Mouse (Mus musculus) adrenal gland, adult 2 months (tissue): ENCODE data around the gene Ntsr1. TPM values are rescaled to one million over a fixed set of nuclear protein-coding genes. Genes with fewer than 3 reads are reported as not detected.

Experiments used
- DNase-seq: peaks from one replicate; pipeline ENCODE4 v3.0.0; 2021
- polyA plus RNA-seq: library from polyadenylated mRNA; depleted of rRNA; stranded (reverse); fragments of >200 nt; gene quantifications from 2 replicates; pipeline ENCODE4 v1.2.3, GENCODE M21; 2012
- total RNA-seq, 2 experiments: library from RNA; stranded (reverse); gene quantifications; 2 replicates each; pipeline ENCODE4 v1.2.3; 2021

Gene Ntsr1
- total and polyA plus RNA-seq, 3 experiments: not detected

DNA sequence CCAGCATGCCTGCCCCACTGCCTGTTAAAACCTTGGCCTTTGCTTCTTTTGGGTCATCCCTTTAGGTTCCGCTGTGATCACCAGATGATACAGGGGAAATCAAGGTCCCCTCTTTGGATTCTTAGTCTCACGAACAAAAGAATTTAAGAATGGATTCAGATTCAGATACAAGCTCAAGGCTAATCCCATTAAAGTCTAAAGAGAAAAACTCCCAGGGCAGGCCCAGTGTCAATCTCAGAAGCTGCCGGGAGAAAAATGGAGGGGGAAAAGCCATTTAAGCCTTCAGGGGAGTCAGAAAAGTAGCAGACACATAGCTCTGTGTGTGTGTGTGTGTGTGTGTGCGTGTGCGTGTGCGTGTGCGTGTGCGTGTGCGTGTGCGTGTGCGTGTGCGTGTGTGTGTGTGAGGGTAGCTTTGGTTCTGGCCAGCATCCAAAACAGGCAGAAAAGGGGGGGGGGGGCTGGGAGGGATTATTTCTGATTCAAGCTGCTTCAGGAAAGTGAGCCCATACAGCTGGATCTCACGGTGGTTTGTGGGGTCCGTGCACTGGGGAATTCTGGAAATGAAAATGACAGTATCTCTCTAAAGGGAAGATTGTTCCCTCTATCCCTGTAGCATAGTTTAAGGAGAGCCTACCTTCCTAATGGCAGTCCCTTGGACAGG, 8.8 kb downstream of the Ntsr1 start:
- DNase-seq: no peak

DNA sequence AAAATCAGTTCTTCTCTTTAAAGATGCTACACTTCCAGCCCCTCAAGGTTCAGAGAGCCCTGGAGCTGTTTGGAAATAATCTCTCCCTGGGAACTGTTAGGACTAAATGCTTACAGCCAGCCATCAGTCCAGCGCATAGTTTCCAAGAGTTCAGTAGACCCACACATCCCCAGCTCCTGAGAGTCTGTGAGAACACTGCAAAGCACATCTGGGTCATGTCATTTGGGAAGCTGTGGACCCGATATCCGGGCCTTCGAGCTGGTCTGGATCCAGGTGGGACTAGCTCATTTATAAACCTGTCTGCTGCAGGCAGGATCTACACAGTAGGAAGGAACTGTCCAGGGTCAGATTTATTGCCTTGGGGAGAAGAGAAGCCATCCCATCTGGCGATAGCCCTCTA, 11.1 kb downstream of the Ntsr1 start:
- no peak for DNase-seq

DNA sequence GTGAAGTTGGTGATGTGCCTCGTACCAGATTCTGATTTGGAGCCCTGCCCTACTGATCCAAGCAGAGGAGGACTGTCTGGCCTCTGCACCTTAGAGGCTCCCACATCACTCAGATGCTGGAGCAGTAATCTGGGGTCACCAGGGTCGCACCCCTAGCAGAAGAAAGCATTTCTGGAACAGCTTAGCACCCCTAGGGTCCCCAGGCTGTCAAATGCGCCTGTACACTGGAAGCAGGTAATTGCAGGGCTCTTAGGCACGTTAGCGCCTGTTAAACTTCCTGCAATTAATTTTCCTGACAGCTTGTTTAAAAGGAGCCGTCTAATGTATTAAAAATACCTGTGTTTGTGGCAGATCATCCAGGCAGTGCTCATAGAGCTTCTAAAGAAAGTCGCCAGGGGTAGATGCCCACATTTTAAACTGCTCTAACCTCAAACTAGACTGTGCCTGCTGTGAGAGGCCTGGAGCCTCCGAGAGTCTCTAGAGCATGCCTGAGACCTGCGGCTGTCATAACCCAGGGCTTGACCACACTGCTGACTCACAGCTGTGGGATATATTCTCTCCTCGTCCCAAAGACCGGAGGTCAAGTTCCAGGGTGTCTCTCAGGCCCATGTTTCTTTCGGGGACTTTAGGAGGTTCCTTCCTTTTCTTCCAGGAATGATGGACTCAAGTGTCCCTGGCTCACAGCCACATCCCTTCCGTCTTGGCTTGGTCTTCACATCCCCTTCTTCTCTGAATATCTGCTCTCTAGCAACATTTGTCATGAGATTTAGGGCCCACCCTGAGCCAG, 12.3 kb downstream of the Ntsr1 start:
- no peak for DNase-seq

DNA sequence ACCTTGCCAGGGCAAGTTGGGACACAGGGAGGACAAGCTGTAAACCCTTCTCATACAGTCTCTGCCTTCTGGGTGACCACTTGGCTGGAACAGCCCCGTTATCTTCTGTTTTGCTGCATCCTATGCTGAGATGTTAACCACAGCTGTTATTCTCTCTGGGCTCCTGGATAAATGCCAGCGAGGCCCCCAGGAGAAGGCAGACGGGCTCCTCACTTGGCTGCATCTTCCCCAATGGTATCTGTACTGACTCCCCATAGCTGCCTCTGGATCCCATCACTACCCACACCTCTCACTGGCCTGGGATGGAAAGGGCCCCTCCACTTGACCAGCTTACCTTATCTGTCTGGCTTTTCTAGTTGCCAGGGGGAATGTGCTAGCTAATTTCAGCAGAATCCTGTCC, 13.2 kb downstream of the Ntsr1 start:
- DNase-seq: no peak

DNA sequence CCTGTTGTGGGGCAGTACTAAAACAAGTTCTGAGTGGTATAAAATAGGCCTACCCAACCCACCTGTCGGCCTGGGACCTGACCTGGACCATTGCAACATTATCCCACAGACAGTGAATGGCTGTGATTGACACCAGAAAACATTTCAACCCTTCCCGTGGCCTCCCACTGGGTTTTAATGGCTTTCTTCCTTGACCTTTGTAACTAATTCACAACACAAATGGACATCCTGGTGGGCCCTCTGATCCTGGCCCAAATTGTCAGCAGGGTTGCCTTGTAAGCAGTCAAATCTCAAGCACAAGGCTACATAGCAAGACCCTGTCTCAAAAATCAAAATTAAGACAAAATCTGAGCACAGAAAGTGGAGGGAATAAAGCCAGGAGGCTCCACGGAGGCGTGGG, 14.1 kb downstream of the Ntsr1 start:
- DNase-seq: no peak

DNA sequence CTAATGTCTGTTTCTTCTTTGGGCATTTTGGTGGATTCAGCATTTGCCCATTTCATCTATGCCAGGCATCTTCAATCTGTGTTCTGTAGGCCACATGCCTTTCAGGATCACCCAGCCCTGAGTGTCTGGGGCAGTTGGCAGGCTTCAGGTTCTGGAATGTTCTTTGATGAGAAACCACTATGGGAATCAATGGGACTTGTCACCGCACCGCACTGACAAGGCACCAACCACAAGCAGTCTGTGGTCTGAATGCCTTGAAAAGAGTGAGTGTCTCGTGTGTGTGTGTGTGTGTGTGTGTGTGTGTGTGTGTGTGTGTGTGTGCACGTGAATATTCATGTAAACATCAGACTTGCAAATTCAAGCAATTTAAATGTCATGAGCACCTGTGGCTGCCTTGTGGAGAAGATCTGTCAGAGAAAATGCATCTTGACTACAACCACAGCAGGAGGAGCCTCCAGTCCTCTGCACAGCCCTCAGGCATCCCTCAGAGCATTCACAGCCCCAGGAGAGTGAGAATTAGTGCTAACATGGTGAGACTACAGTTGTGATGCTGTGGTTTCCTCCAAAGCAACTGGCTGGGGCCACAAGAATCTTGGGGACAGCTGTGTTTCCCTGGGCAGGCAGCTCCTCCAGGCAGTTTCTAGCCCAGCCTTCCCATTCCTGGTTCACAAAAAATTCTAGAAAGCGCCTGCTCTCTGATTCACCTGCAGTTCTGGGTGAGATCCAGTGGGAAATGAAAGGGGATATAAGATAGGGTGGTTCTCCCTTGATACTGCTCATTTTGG, 21.9 kb downstream of the Ntsr1 start:
- DNase-seq: no peak

DNA sequence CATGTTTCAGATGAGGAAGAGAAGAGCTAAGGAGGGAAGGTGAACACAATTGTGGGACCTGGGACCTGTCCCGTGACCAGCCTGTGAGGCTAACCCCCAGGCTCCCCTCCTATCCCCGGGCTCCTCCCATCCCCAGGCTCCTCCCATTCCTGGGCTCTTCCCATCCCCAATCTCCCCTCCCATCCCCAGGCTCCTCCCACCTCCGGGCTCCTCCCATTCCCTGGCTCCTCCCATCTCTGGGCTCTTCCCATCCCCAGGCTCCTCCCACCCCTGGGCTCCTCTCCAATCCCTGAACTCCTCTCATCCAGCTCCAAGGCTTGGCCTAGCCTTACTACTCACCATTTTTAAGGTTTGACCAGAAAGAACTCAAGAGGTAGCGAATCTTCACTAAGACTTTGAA, 23.0 kb downstream of the Ntsr1 start:
- DNase-seq: no peak

DNA sequence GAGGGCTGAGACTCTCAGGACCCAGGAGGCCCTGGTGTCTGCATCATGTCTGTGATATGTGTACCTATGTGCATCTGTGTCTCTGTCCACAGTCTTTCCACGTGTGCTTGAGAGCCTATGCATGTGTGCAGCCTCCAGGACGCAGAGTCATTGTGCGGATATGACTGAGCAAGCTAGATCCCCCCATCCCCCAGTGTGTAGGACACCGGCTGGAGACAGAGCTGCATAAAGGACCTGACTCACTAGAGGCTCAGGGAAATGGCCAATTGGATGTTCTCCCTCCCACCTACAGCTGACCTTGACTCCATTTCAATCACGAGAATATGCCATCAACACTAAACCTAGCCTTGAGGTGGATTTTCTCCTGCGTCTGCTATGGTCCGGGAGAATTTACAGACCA, 27.7 kb downstream of the Ntsr1 start:
- DNase-seq: no peak

DNA sequence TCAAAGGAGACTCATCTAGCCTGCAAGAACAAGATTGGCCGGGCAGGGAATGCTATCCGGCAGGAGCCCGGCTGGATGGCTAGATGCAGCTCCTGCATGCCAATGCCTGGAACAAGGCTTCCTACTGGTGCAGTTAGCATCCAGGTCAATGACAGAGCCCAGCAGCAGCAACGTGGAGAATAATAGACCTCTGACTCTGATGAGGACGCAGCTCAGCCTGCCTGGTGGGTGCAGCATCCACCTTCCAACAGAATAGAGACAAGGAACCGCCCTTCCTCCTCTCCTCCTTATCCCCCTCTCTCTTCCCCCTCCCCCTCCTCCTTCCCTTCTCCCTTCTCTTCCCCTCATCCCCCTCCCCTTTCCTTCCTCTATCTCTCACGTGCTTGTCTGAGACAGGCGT, 28.1 kb downstream of the Ntsr1 start:
- DNase-seq: no peak

DNA sequence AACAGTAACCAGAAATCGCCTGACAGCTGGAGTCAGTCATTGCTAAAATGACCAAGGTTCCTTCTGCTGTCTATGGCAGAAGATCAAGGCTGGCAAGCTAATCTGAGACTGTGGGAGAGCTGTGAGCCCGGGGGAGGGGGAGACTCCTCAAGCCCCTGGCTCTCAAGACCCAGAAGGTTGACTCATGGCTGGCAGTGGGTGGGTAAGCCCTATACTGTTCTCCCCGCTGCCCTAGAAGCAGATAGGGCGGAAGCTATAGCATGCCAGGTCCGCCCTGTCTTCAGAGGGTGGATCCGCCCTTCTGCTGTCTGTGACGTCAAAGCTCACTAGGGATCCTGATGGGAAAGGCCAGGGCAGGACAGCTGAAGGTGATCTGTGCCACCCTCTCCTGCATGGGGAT, 30.4 kb downstream of the Ntsr1 start:
- peak; percentile 11 for DNase-seq

DNA sequence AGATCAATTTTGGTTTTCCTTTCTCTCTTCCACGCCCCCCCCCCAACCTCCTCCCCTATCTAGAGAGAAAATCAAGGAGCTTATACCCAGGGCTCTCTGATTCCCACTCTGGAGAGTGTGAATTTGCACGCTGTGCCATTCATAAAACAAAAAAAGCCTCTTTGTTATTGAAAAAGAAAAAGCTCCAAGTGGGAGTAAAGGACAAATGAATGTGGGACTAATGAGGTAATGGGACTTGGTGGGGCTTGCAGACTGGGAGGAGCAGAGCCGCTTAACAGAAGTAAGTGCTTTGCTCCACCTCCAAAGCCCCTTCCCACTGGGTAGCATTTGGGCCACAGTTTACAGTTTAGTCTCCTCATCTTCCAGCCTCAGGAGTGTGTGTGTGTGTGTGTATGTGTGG, 30.8 kb downstream of the Ntsr1 start:
- DNase-seq: no peak

DNA sequence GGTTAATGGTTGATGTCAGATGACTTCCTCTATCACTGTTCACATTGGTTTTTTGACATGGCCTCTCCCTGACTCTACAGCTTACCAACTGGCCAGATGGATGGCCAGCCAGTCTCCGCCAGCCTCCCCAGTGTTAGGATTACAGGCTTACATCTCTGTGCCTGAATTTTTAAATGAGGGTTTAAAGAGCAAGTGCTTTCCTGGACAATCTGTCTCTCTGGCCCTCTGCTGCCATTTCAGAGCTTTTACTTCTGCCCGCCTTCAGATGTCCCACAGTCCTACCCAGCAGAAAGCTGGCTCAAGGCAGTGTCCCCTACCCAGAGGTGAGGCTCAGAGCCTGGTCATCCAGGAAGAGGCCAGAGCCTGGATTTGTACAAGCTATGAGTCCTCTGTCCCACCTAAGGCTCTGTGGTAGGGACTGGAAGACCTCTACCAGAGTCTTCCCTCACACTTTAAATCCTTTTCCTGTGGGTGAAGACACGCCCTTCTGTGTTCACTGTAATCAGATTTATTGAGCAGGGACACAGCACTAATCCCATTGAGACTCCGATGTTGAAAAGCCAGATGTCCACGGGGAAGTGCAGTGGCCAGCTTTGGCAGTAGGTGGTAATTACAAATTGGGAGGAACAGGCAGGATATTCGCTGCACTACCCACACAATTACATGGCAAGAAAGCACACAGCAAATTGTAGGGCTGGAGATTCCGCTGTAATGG, 32.1 kb downstream of the Ntsr1 start:
- no peak for DNase-seq

DNA sequence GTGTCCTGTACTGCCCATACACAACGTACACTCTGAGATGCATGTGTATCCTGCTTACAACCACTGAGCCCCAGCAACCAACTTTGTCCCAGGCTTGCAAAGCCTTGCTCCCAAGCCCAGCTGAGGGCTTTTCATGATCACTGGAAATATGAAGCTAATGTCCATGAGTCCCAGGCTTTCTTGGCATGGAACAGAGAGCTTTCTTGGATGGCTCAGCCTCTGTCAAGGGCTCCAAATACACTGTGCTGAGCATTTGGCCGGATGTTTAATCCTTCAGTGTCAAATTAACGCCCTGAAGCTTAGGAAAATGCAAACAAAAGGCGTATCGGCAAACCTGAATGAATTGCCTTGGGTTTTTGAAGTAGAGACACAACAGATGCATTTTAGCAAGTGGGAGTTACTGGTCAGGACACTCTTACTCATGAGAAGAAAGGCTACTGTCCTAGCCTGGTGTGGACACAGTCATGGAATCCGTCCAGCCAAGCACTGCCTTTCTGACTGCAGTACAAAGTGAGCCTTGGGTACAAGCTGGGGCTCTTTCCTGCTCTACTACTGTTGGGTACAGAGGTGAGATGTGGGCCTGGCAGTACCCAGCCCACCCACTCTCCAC, 32.7 kb downstream of the Ntsr1 start:
- DNase-seq: no peak

DNA sequence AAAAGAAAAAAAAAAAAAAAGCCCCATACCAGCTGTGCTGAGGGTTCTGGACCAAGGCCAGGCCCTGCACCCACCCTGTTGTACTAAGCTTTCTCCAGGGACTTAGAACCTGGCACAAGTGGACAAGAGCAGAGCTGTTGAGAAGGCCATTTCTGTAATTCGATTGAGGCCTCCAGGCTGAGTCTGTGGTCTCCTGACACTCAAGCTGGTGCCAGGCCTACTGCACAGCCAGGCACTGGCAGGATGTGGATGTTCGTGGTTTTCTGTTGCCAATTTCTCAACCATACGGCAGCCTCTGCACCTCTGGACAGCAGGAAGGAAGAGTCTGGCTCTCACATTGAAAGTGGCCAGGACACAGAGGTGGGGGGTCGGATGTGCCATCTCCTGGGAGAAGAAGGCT, 33.5 kb downstream of the Ntsr1 start:
- no peak for DNase-seq

DNA sequence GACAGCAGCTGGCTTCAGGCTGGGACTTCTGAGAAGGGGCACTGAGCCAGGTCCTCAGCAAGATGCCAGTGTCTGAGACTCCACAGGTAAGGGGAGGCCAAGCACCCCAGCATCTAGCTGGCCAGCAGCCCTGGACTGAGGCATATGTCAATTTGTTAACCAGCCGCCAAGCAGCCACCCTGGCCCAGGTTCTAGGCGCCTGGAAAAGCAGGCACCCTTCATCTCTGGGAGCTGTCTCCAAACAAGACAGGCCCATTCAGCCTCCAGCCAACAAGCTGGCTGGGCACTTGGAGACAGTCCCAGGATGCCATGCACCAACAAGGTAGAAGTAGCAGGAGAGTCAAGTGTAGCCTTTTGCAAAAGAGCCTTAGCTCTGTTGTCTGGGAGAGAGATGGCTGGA, 43.9 kb downstream of the Ntsr1 start:
- DNase-seq: no peak

DNA sequence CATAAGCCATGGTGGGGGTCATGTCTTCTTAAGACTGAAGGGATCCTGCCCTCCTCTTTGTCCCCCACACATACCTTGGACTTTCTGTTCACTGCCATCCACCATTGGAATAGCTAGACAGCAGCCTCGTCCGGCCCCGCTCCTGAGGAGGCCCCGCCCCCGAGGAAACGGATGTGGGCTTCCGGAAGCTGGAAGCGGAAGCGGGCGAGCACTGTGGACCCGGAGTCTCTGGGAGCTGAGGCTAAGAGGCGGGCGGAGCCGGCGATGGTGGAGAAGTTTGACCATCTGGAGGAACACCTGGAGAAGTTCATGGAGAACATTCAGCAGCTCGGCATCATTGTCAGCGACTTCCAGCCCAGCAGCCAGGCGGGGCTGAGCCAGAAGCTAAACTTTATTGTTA, 45.3 kb downstream of the Ntsr1 start:
- no peak for DNase-seq

DNA sequence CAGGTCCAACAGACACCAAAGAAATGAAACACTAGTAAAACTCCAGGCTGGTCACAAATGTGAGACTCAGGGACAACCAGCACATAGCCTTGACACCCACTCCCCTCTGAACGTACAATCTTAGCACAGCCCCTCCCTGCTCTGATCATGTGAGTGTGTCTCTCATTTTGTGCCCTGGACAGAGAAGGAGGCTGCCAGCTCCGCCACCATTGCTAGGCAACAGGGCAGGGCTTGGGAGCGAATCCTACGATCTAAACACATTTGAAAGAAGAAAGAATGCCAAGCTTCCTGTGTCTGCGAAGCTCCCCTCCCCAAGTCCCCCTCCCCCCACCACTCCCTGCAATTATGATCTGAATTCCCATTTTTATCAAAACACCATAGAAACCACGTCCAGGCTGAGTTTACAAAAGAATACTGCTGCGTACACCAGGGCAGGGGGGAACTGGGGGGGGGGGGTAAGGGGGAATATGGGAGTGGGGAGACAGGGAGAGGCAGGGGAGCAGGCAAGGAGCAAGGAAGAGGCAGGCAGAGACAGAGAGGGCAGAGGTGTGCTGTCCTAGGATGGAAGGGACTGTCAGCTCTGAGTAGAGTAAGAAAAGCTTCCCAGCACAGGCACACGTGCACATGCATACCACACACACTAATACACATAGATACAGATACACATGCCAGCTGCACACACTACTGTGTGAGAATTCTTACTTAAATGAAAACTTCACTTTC, 47.8 kb downstream of the Ntsr1 start:
- no peak for DNase-seq

DNA sequence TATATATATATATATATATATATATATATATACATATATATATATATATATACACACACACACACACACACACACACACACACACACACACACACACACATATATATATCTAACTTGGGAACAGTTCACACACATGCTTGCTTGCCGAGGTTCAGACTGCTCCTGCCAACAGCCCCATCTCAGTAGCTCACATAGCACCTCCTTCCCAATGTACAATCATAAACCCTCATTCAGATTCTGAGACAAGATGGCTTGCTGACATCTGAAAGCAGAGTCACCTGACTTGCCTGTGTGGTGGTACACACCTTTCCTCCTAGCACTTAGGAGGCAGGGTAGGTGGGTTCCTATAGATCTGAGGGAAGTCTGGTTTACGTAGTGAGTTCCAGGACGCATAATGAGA, 52.6 kb downstream of the Ntsr1 start:
- DNase-seq: no peak

DNA sequence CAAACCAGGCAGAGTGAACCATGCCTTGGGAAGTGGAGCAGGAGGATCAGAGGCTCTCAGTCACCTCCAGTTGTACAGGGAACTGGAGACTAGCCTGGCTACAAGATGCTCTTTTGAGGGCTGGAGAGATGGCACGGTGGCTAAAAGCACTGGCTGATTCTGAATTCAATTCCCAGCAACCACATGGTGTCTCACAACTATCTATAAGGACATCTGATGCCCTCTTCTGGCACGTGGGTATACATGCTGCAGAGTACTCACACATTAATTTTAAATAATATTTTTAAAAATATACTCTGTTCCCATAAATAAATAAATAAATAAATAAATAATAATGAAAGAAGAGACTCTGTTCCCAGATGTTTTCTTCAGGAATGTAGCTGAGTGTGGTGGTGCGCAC, 55.4 kb downstream of the Ntsr1 start:
- no peak for DNase-seq

DNA sequence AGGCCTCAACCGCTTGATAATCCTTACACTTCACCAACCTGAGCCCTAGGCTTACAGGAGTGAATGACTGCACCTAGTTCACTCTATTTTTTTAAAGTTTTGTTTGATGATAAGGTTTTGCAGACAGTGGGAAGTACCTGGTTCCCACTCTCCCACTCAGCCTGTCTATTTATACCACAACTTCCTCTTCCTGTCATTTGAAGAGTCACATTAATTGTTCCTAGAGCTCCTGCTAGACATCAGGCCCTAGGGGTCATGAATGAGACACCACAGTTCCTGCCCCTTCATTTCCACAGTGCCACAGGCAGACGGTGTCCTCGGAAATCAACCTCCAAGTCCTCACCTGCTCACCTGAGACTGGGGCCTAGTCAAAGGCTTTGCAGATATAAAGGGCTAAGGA, 56.7 kb downstream of the Ntsr1 start:
- DNase-seq: no peak

DNA sequence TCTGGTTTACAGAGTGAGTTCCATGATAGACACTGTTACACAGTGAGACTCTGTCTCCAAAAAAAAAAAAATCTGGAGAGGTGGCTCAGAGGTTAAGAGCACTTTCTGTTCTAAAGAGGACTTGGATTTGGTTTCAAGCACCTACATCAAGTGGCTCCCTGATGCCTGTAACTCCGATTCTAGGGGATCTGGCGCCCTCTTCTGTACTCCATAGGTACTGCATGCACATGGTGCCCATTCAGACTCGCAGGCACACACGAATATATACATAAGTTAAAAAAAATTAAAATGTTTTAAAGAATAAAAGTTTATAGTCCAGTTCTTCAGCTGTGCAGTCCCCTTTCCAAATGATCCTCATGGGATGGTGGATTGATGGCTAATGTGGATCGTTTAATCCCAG, 60.5 kb downstream of the Ntsr1 start:
- DNase-seq: no peak
